Mouse (Mus musculus): Measurements from ENCODE around the gene Fbxl13.

DNA sequence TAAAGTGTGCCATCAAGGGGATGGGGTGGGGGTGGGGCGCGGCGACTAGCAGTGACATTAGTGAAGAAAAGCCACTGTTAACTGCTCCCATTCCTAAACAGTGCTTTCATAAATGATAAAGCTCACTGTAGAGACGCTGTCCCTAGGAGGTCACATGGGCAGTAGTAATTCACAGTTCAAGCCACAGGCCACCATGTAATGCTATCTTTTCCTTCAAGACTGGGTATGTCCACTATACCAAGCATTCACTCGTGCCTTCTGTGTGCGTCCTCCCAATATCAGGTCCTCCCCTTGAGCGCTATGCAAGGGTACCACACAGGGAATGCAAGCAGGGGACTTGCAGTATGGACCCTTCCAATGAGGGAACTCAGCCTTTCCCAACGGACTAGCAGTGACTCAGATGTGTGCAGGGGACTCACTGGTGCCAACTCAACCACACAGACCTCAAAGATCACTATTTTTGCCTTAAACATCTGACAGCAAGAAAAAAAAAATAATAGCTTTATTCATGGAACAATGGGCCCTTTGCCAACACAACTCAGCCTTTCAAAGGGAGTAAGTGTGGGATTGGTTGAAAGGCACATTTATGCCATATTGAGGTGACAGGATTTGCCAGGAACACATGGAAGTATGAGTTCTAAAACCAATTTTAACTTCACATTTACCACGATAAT lies 79.9 kb downstream of the Fbxl13 start:
- TF ChIP-seq POLR2A (IDR thresholded peaks at IDR 0.05; ENCODE audit: borderline replicate concordance, extremely low read depth, low read depth, low read length) (no peak), CTCF (IDR thresholded peaks at IDR 0.05; ENCODE audit: insufficient read depth, low read length) (no peak)
